Mouse (Mus musculus) midbrain, embryonic 14.5 days (tissue): Measurements from ENCODE around the gene Prpf3. TPM values are rescaled to one million over a fixed set of nuclear protein-coding genes. Genes with fewer than 3 reads are reported as not detected.
"Not testable (repeated sequence)": the region's sequence is repeated elsewhere in the genome, so short reads cannot be mapped to it uniquely, and the experiment has no call there.

Source experiments
- ATAC-seq: fragments of 200-750 bp; cut with Nextera tagmentation; 2 replicates; pipeline ENCODE4 v1.8.0; 2017; ENCODE audit warnings: moderate number of reproducible peaks, moderate library complexity; ENCODE audit not compliant: low FRiP score, low TSS enrichment
- DNase-seq: peaks from one replicate; pipeline ENCODE4 v3.0.0-alpha.2; 2015
- H3K27ac ChIP-seq: fragments of 300-500 bp; sonication (generic); replicated peaks from 2 replicates; pipeline ENCODE4 v1.5.1; 2014; ENCODE audit warnings: mild to moderate bottlenecking, low read depth, low read length, moderate library complexity
- H3K27me3 ChIP-seq: fragments of 300-500 bp; sonication (generic); 2 replicates; pipeline ENCODE4 v1.6.1; 2014; ENCODE audit warnings: low read length, control low read depth, mixed read lengths; ENCODE audit not compliant: control insufficient read depth, insufficient read depth
- H3K36me3 ChIP-seq: fragments of 300-500 bp; sonication (generic); 2 replicates; pipeline ENCODE4 v1.6.1; 2014; ENCODE audit warnings: low read length, control low read depth; ENCODE audit not compliant: control insufficient read depth, insufficient read depth
- H3K4me1 ChIP-seq: fragments of 300-500 bp; sonication (generic); 2 replicates; pipeline ENCODE4 v1.6.1; 2014; ENCODE audit warnings: mild to moderate bottlenecking, antibody characterized with exemption, low read length, control low read depth; ENCODE audit not compliant: control insufficient read depth, insufficient read depth
- H3K4me2 ChIP-seq: fragments of 300-500 bp; sonication (generic); 2 replicates; pipeline ENCODE4 v1.6.1; 2014; ENCODE audit warnings: mild to moderate bottlenecking, low read length, moderate library complexity
- H3K4me3 ChIP-seq: fragments of 300-500 bp; sonication (generic); replicated peaks from 2 replicates; pipeline ENCODE4 v1.5.1; 2014; ENCODE audit warnings: low read depth, low read length
- H3K9ac ChIP-seq: fragments of 300-500 bp; sonication (generic); replicated peaks from 2 replicates; pipeline ENCODE4 v1.6.1; 2014; ENCODE audit warnings: mild to moderate bottlenecking, low read length, moderate library complexity
- H3K9me3 ChIP-seq: fragments of 300-500 bp; sonication (generic); 2 replicates; pipeline ENCODE4 v1.6.1; 2016; ENCODE audit warnings: low read length, control low read depth, mixed read lengths; ENCODE audit not compliant: control insufficient read depth
- WGBS: fragments of 180-500 bp; shearing (Covaris S2); extraction: QIAGEN DNeasy Blood & Tissue Kit; methylation state at CpG from one replicate; pipeline ENCODE4 v1.1.7; 2014; 5-methylcytosine and 5-hydroxymethylcytosine counted together
- polyA plus RNA-seq: library from polyadenylated mRNA; unstranded; fragments of >200 nt; fragmentation: Nextera tagmentation; extraction: Ambion mirVana; gene quantifications from 2 replicates; pipeline ENCODE4 v1.2.1, GENCODE M21; 2014

Prpf3 gene
- polyA plus RNA-seq, 1 experiment from 2014 or later: 44.1 TPM

- no peak overlapping the region for H3K27ac ChIP-seq
- H3K27me3 ChIP-seq: no peaks in the 10 kb centered on the region
- peaks cover 6% of the 10 kb centered on the region; the same call in 1 of the 2 replicates for H3K4me1 ChIP-seq
- H3K9me3 ChIP-seq: no peaks in the 10 kb centered on the region
- H3K4me3 ChIP-seq: no peak overlapping the region
- DNase-seq (no peak), ATAC-seq (no peak)
- 95% methylated on average over 5 of the region's 5 CpGs for WGBS
- H3K4me2 ChIP-seq: no peak overlapping the region
- peaks cover 48% of the 10 kb centered on the region for H3K36me3 ChIP-seq
- H3K9ac ChIP-seq: no peak overlapping the region
Observed at GRCm38 (mm10) chr3:95866071-95866470, 10.4 kb upstream of the Prpf3 start.

GRCm38 (mm10) chr3:95865571-95865970 is 9.9 kb upstream of the Prpf3 start:
- Histone ChIP-seq H3K27ac (no peak overlapping the region), H3K4me1 (peaks cover 2% of the 10 kb centered on the region; the same call in 1 of the 2 replicates), H3K27me3 (no peaks in the 10 kb centered on the region), H3K36me3 (peaks cover 48% of the 10 kb centered on the region), H3K9me3 (no peaks in the 10 kb centered on the region), H3K9ac (no peak overlapping the region), H3K4me2 (no peak overlapping the region), H3K4me3 (no peak overlapping the region)
- ATAC-seq (no peak), DNase-seq (no peak)
- WGBS: 95% methylated on average over 20 of the region's 20 CpGs

GRCm38 (mm10) chr3:95865050-95865449 is 9.4 kb upstream of the Prpf3 start:
- Histone ChIP-seq H3K27me3 (no peaks in the 10 kb centered on the region), H3K4me1 (no peaks in the 10 kb centered on the region), H3K9me3 (no peaks in the 10 kb centered on the region), H3K9ac (no peak overlapping the region), H3K4me2 (no peak overlapping the region), H3K4me3 (no peak overlapping the region), H3K27ac (no peak overlapping the region), H3K36me3 (peaks cover 48% of the 10 kb centered on the region)
- 93% methylated on average over 5 of the region's 5 CpGs for whole genome bisulfite sequencing
- DNase-seq (no peak), ATAC-seq (no peak)

GRCm38 (mm10) chr3:95863578-95863977 is 7.9 kb upstream of the Prpf3 start:
- H3K4me3 ChIP-seq: no peak overlapping the region
- no peak overlapping the region for H3K27ac ChIP-seq
- ATAC-seq (no peak), DNase-seq (no peak)
- WGBS: 83% methylated on average over 7 of the region's 7 CpGs
- H3K27me3 ChIP-seq: no peaks in the 10 kb centered on the region
- no peaks in the 10 kb centered on the region for H3K4me1 ChIP-seq
- no peak overlapping the region for H3K4me2 ChIP-seq
- H3K36me3 ChIP-seq: peaks cover 41% of the 10 kb centered on the region
- H3K9ac ChIP-seq: no peak overlapping the region
- no peaks in the 10 kb centered on the region for H3K9me3 ChIP-seq

- ATAC-seq (no peak; the same call in 1 of the 2 replicates), DNase-seq (peak; percentile 87)
- no peak overlapping the region for H3K27ac ChIP-seq
- H3K27me3 ChIP-seq: no peaks in the 10 kb centered on the region
- no peaks in the 10 kb centered on the region for H3K9me3 ChIP-seq
- 30% methylated on average over 2 of the region's 2 CpGs for WGBS
- no peak overlapping the region for H3K9ac ChIP-seq
- peaks cover 26% of the 10 kb centered on the region for H3K36me3 ChIP-seq
- no peak overlapping the region for H3K4me2 ChIP-seq
- no peaks in the 10 kb centered on the region for H3K4me1 ChIP-seq
- H3K4me3 ChIP-seq: no peak overlapping the region
Observed at GRCm38 (mm10) chr3:95861796-95862195, 6.1 kb upstream of the Prpf3 start.

GRCm38 (mm10) chr3:95861216-95861615 is 5.5 kb upstream of the Prpf3 start:
- Histone ChIP-seq H3K9me3 (no peaks in the 10 kb centered on the region), H3K4me1 (0 out of 2 replicates have a peak, but pooled peaks cover 3% of the 10 kb centered on the region), H3K27ac (no peak overlapping the region), H3K27me3 (no peaks in the 10 kb centered on the region), H3K4me3 (no peak overlapping the region), H3K36me3 (peaks cover 22% of the 10 kb centered on the region), H3K9ac (no peak overlapping the region), H3K4me2 (no peak overlapping the region)
- 77% methylated on average over 10 of the region's 10 CpGs for WGBS
- no peak for DNase-seq
- no peak for ATAC-seq

- Histone ChIP-seq H3K4me2 (no peak overlapping the region), H3K9ac (no peak overlapping the region), H3K36me3 (peaks cover 18% of the 10 kb centered on the region), H3K27me3 (no peaks in the 10 kb centered on the region), H3K9me3 (no peaks in the 10 kb centered on the region), H3K27ac (no peak overlapping the region), H3K4me3 (no peak overlapping the region), H3K4me1 (0 out of 2 replicates have a peak, but pooled peaks cover 4% of the 10 kb centered on the region)
- 90% methylated on average over 3 of the region's 3 CpGs for WGBS
- ATAC-seq (no peak), DNase-seq (peak; percentile 10)
Observed at GRCm38 (mm10) chr3:95860323-95860722, 4.6 kb upstream of the Prpf3 start.

- not testable (repeated sequence) for H3K36me3 ChIP-seq, H3K9me3 ChIP-seq, H3K27ac ChIP-seq, DNase-seq, ATAC-seq, H3K4me1 ChIP-seq, H3K9ac ChIP-seq, H3K27me3 ChIP-seq, H3K4me3 ChIP-seq, H3K4me2 ChIP-seq
- 89% methylated on average over 3 of the region's 3 CpGs for WGBS
Observed at GRCm38 (mm10) chr3:95858278-95858677, 2.6 kb upstream of the Prpf3 start.

- 82% methylated on average over 1 of the region's 1 CpGs for WGBS
- H3K9me3 ChIP-seq: not testable (repeated sequence)
Observed at GRCm38 (mm10) chr3:95857050-95857449, 1.4 kb upstream of the Prpf3 start.

More at GRCm38 (mm10) chr3:95857050-95857449, 1.4 kb upstream of the Prpf3 start:
- not testable (repeated sequence) for H3K4me1 ChIP-seq, H3K4me3 ChIP-seq, DNase-seq, H3K27ac ChIP-seq, H3K27me3 ChIP-seq, H3K4me2 ChIP-seq, H3K9ac ChIP-seq, ATAC-seq
- peaks cover 13% of the 10 kb centered on the region for H3K36me3 ChIP-seq
